Mouse (Mus musculus): ENCODE measurements at regions not wholly inside any gene's neighbourhood (a gene's known extent, or its start where the extent isn't known, plus 50 kb on each side); places are given as distances from the start of the nearest gene placed in this dataset.

DNA sequence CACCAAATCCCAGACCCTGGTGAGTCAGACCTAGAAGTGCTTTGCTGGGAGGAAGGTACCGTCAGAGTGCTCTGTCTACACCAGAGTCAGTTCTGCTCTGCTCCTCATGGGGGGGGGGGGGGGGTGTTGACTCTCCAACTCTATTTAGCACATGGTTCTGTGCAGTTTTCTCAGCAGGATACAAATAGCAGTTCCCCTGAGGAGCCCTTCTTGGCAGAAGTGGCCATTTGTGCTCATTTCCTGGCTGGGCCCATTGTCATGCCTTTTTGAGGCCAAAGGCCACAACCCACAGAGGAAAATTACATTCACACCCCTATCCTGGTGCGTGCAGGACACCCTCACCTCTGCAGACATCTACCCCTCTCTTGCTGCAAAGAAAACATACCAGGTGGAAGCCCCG lies 118.3 kb downstream of the Psmg1 start:
- TF ChIP-seq POLR2A (IDR thresholded peaks at IDR 0.05; ENCODE audit: borderline replicate concordance, control insufficient read depth, low read depth, low read length): no peak
- TF ChIP-seq CTCF (IDR thresholded peaks at IDR 0.05; ENCODE audit: control insufficient read depth, insufficient read depth, low read length): no peak

All from bone marrow, adult 2 months (tissue).